Mouse (Mus musculus) megakaryocyte, embryonic 14.5 days (primary cell): ENCODE data around the gene Ntm.

Experiments used
- FLI1 ChIP-seq: IDR thresholded peaks from 2 replicates; pipeline ENCODE4 v1.6.1; 2012; ENCODE audit warnings: low read length, inconsistent platforms, mixed read lengths
- GATA1 ChIP-seq: IDR thresholded peaks from 3 replicates; pipeline ENCODE4 v1.6.1; 2012; ENCODE audit warnings: mixed read lengths, low read length, inconsistent platforms, borderline replicate concordance

DNA sequence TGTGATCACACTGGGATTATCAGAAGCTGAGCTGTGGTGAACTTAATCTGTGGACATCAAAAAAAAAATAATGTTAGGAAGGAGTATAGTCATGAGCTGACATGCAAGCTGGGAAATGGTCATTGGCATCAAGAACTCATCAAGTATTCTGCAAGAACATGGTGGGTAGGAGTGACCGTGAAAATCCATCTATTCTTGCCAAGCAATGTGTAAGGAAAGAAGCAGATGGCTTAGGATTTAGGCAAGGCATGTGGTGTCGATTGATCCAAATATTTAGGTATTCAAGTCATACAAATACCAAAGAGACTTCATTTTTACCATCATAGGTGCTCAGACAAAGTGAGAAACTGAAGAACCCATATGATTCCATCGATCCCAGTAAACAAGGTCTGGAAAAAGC lies 946.1 kb downstream of the Ntm start:
- TF ChIP-seq GATA1 (no peak), FLI1 (no peak)
